Mouse (Mus musculus) liver, adult 2 months (tissue): Measurements from ENCODE around the gene Hspb6.

Experiments
- CTCF ChIP-seq: fragments of 200-500 bp; IDR thresholded peaks from 2 replicates; pipeline ENCODE4 v1.5.1; 2011; ENCODE audit warnings: low read depth, low read length, control low read depth
- POLR2A ChIP-seq: fragments of 200-500 bp; IDR thresholded peaks from 2 replicates; pipeline ENCODE4 v1.6.1; 2011; ENCODE audit warnings: low read length, control low read depth; ENCODE audit not compliant: insufficient read depth; ENCODE audit errors: extremely low read depth

DNA sequence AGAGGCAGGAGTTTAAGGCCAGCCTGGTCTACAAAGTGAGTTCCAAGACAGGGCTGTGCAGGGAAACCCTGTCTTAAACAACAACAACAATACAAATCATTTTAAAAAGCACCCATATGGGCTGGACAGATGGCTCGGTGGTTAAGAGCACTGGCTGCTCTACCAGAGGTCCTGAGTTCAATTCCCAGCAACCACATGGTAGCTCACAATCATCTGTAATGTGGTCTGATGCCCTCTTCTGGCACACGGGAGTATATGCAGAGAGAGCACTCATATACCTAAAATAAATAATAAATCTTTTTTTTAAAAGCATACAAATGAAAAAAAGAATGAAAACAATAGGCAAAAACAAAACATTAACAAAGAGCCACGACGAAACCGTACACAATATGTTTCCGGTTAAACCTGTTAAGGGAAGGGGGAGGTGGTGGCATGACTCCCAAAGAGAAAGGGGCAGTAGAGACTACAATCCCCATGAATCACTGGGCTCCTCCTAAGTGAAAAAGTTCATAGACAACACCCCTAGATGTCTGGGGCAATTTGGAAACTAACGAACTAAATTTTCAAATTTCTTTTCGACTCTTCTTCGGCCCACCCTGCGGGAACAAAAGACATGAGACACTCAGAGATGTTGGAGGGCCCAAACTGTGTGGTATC, 405 bp upstream of the Hspb6 start:
- TF ChIP-seq CTCF: no peak
- no peak for TF ChIP-seq POLR2A
